Mouse (Mus musculus): ENCODE measurements around the gene Zbtb16.

DNA sequence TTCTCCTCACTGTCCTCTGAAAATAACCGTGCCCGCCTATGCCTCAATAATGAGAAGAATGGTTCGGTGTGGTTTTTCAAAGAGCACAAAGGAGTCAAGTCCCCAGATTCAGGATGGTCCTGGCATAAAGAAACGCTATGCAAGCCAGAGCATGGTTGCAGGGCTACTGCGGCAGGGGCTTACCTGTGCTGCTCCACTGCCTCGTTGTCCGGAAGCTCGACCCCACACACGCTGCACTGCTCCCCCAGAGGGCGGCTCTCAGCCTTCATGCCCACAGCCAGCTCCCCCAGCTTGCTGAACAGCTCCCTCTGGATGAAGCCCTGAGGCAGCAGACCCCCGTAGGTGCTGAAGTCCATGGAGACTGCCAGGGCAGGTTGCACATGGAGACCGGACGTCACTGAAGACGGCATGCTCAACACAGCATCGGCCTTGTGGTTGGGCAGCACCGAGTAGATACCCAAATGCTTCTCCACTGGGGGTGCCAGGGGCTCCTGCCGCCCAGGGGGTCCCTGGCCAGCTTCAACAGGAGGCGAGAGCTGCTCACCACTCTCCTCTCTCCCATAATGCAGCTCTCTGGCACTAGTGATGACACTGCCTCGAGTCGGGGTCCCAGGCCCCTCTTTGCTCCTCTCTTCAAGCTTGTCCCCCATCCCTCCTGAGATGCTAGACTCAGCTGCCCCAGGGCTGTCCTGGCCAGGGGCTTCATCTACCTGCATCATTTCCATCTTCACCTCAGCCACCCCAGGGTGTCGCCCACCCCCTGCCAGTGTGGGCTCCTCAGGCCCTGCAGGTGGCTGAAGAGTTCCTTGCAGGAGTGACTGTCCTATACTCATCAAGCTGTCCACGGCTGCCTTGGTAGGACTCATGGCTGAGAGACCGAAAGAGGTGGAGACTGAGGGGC is 4.2 kb downstream of the Zbtb16 start:
- TF ChIP-seq CTCF (conservative IDR thresholded peaks at IDR 0.05; ENCODE audit: low read length) (no peak), NANOG (IDR thresholded peaks at IDR 0.05; ENCODE audit: borderline replicate concordance, low read length) (no peak), POU5F1 (IDR thresholded peaks at IDR 0.05; ENCODE audit: borderline replicate concordance, low read length) (no peak)
